Mouse (Mus musculus) embryonic facial prominence, embryonic 10.5 days (tissue): ENCODE data around the gene Gm20605. TPM values are rescaled to one million over a fixed set of nuclear protein-coding genes. Genes with fewer than 3 reads are reported as not detected.
"Not testable (repeated sequence)": the region's sequence is repeated elsewhere in the genome, so short reads cannot be mapped to it uniquely, and the experiment has no call there.

Experiments used
- DNase-seq: peaks from one replicate; pipeline ENCODE4 v3.0.0-alpha.2; 2017; ENCODE audit warnings: low spot score
- H3K27ac ChIP-seq: fragments of 300-500 bp; sonication (generic); replicated peaks from 2 replicates; pipeline ENCODE4 v1.5.1; 2016; ENCODE audit warnings: mild to moderate bottlenecking
- H3K27me3 ChIP-seq: fragments of 300-500 bp; sonication (generic); replicated peaks from 2 replicates; pipeline ENCODE4 v1.6.1; 2016; ENCODE audit warnings: low read depth, mild to moderate bottlenecking; ENCODE audit not compliant: poor library complexity, severe bottlenecking
- H3K36me3 ChIP-seq: fragments of 300-500 bp; sonication (generic); replicated peaks from 2 replicates; pipeline ENCODE4 v1.6.1; 2016; ENCODE audit warnings: mild to moderate bottlenecking, moderate library complexity
- H3K4me1 ChIP-seq: fragments of 300-500 bp; sonication (generic); 2 replicates; pipeline ENCODE4 v1.6.1; 2016
- H3K4me3 ChIP-seq: fragments of 300-500 bp; sonication (generic); 2 replicates; pipeline ENCODE4 v1.5.1; 2016; ENCODE audit warnings: mild to moderate bottlenecking, moderate library complexity
- H3K9me3 ChIP-seq: fragments of 300-500 bp; sonication (generic); 2 replicates; pipeline ENCODE4 v1.6.1; 2016; ENCODE audit warnings: mild to moderate bottlenecking
- WGBS: fragments of 180-500 bp; shearing (Covaris S2); methylation state at CpG from one replicate; pipeline ENCODE4 v1.1.7; 2016; 5-methylcytosine and 5-hydroxymethylcytosine counted together
- polyA plus RNA-seq: library from polyadenylated mRNA; unstranded; fragments of >200 nt; fragmentation: Nextera tagmentation; extraction: Ambion mirVana; gene quantifications from 2 replicates; pipeline ENCODE4 v1.2.1, GENCODE M21; 2016

Gm20605 gene
- polyA plus RNA-seq, 1 experiment from 2014 or later, result 14.6 TPM

GRCm38 (mm10) chr5:137600619-137601364 lies 28.2 kb upstream of the Gm20605 start, which contains the start of gene Mospd3:
TSS of gene Mospd3 (minus strand) at chr5:137601058.
- WGBS, result under 1% methylated on average over 41 of the region's 41 CpGs
- Histone ChIP-seq H3K27ac (peak within 1 kb of the TSS; percentile 98), H3K36me3 (peaks cover 49% of the 10 kb centered on the region), H3K4me1 (peaks cover 42% of the 10 kb centered on the region), H3K4me3 (peak within 1 kb of the TSS; percentile 78), H3K27me3 (no peaks in the 10 kb centered on the region), H3K9me3 (no peaks in the 10 kb centered on the region)
- peak; percentile 95 for DNase-seq

- Histone ChIP-seq H3K27me3 (no peaks in the 10 kb centered on the region), H3K4me3 (peak overlapping the region; percentile 78), H3K9me3 (no peaks in the 10 kb centered on the region), H3K4me1 (peaks cover 42% of the 10 kb centered on the region), H3K27ac (peak overlapping the region; percentile 98), H3K36me3 (peaks cover 54% of the 10 kb centered on the region)
- peak; percentile 54 for DNase-seq
- WGBS, result 1% methylated on average over 22 of the region's 22 CpGs
Observed at GRCm38 (mm10) chr5:137601365-137601729, 27.6 kb upstream of the Gm20605 start.

GRCm38 (mm10) chr5:137607860-137608653 lies 20.9 kb upstream of the Gm20605 start:
- Histone ChIP-seq H3K4me3 (peak overlapping the region; percentile 57), H3K9me3 (no peaks in the 10 kb centered on the region), H3K4me1 (peaks cover 60% of the 10 kb centered on the region), H3K27ac (peak overlapping the region; percentile 97), H3K27me3 (peaks cover 21% of the 10 kb centered on the region), H3K36me3 (peaks cover 54% of the 10 kb centered on the region)
- no peak for DNase-seq
- 15% methylated on average over 26 of the region's 26 CpGs for WGBS

- Histone ChIP-seq H3K4me3 (peak overlapping the region; percentile 57), H3K27me3 (peaks cover 21% of the 10 kb centered on the region), H3K36me3 (peaks cover 48% of the 10 kb centered on the region), H3K9me3 (no peaks in the 10 kb centered on the region), H3K4me1 (peaks cover 64% of the 10 kb centered on the region), H3K27ac (peak overlapping the region; percentile 97)
- 16% methylated on average over 23 of the region's 23 CpGs for WGBS
- DNase-seq, result no peak
Observed at GRCm38 (mm10) chr5:137608654-137609190, 20.3 kb upstream of the Gm20605 start.

GRCm38 (mm10) chr5:137609292-137609691 lies 19.7 kb upstream of the Gm20605 start:
- no peaks in the 10 kb centered on the region for H3K9me3 ChIP-seq
- peaks cover 21% of the 10 kb centered on the region for H3K27me3 ChIP-seq
- H3K4me1 ChIP-seq, result peaks cover 69% of the 10 kb centered on the region
- H3K4me3 ChIP-seq, result peak overlapping the region; percentile 57
- H3K36me3 ChIP-seq, result peaks cover 42% of the 10 kb centered on the region
- peak overlapping the region; percentile 97 for H3K27ac ChIP-seq
- 48% methylated on average over 3 of the region's 3 CpGs for WGBS
- no peak for DNase-seq

GRCm38 (mm10) chr5:137610056-137610455 lies 18.9 kb upstream of the Gm20605 start:
- Histone ChIP-seq H3K27me3 (peaks cover 21% of the 10 kb centered on the region), H3K4me3 (peak overlapping the region; percentile 57), H3K4me1 (peaks cover 69% of the 10 kb centered on the region), H3K27ac (peak overlapping the region; percentile 97), H3K9me3 (no peaks in the 10 kb centered on the region), H3K36me3 (peaks cover 35% of the 10 kb centered on the region)
- whole genome bisulfite sequencing, result 56% methylated on average over 4 of the region's 4 CpGs
- no peak for DNase-seq

- peaks cover 21% of the 10 kb centered on the region for H3K27me3 ChIP-seq
- H3K27ac ChIP-seq, result peak overlapping the region; percentile 97
- H3K9me3 ChIP-seq, result no peaks in the 10 kb centered on the region
- H3K4me1 ChIP-seq, result peaks cover 69% of the 10 kb centered on the region
- peak overlapping the region; percentile 57 for H3K4me3 ChIP-seq
- peaks cover 28% of the 10 kb centered on the region for H3K36me3 ChIP-seq
- peak; percentile 96 for DNase-seq
- WGBS, result 7% methylated on average over 12 of the region's 12 CpGs
Observed at GRCm38 (mm10) chr5:137610548-137611244, 18.3 kb upstream of the Gm20605 start.

GRCm38 (mm10) chr5:137611245-137611602 lies 17.8 kb upstream of the Gm20605 start:
- DNase-seq, result peak; percentile 93
- H3K27me3 ChIP-seq, result peaks cover 21% of the 10 kb centered on the region
- peaks cover 69% of the 10 kb centered on the region for H3K4me1 ChIP-seq
- 14% methylated on average over 6 of the region's 6 CpGs for WGBS
- H3K4me3 ChIP-seq, result peak overlapping the region; percentile 57
- no peaks in the 10 kb centered on the region for H3K9me3 ChIP-seq
- peaks cover 23% of the 10 kb centered on the region for H3K36me3 ChIP-seq
- H3K27ac ChIP-seq, result peak overlapping the region; percentile 97

GRCm38 (mm10) chr5:137613076-137613475 lies 15.9 kb upstream of the Gm20605 start:
- peak overlapping the region; percentile 97 for H3K27ac ChIP-seq
- no peaks in the 10 kb centered on the region for H3K9me3 ChIP-seq
- 0 out of 2 replicates have a peak overlapping the region, but pooled peaks have one; percentile 11 for H3K4me3 ChIP-seq
- peaks cover 10% of the 10 kb centered on the region for H3K27me3 ChIP-seq
- WGBS, result 61% methylated on average over 5 of the region's 5 CpGs
- peaks cover 62% of the 10 kb centered on the region for H3K4me1 ChIP-seq
- peaks cover 4% of the 10 kb centered on the region; the same call in 1 of the 2 replicates for H3K36me3 ChIP-seq
- no peak for DNase-seq

- Histone ChIP-seq H3K27ac (peak within 1 kb of the TSS; percentile 97), H3K4me1 (peaks cover 57% of the 10 kb centered on the region), H3K9me3 (no peaks in the 10 kb centered on the region), H3K36me3 (no peaks in the 10 kb centered on the region), H3K27me3 (peaks cover 5% of the 10 kb centered on the region), H3K4me3 (peak within 1 kb of the TSS; percentile 20; the same call in 1 of the 2 replicates)
- peak; percentile 35 for DNase-seq
- WGBS, result 46% methylated on average over 11 of the region's 11 CpGs
Observed at GRCm38 (mm10) chr5:137613550-137613949, 15.4 kb upstream of the Gm20605 start, which contains the start of gene Pcolce. TSS of gene Pcolce (minus strand) at chr5:137613784.

- WGBS, result 95% methylated on average over 2 of the region's 2 CpGs
- H3K4me1 ChIP-seq, result peaks cover 43% of the 10 kb centered on the region
- H3K27ac ChIP-seq, H3K27me3 ChIP-seq, H3K9me3 ChIP-seq, H3K4me3 ChIP-seq, H3K36me3 ChIP-seq, DNase-seq: not testable (repeated sequence)
Observed at GRCm38 (mm10) chr5:137614921-137615320, 14.1 kb upstream of the Gm20605 start.

- H3K9me3 ChIP-seq, result no peaks in the 10 kb centered on the region
- H3K4me3 ChIP-seq, result no peak overlapping the region
- H3K4me1 ChIP-seq, result peaks cover 39% of the 10 kb centered on the region
- 89% methylated on average over 7 of the region's 7 CpGs for WGBS
- no peak overlapping the region for H3K27ac ChIP-seq
- H3K36me3 ChIP-seq, result no peaks in the 10 kb centered on the region
- 0 out of 2 replicates have a peak, but pooled peaks cover 3% of the 10 kb centered on the region for H3K27me3 ChIP-seq
- DNase-seq, result no peak
Observed at GRCm38 (mm10) chr5:137615347-137615746, 13.6 kb upstream of the Gm20605 start.
